Mouse (Mus musculus) neural tube, embryonic 11.5 days (tissue): ENCODE data around the gene Abca4. TPM values are rescaled to one million over a fixed set of nuclear protein-coding genes. Genes with fewer than 3 reads are reported as not detected.
A peak's percentile ranks its signal among the peaks of the same experiment; 100 is the strongest.

ENCODE experiments used
- ATAC-seq: fragments of 200-750 bp; cut with Nextera tagmentation; 2 replicates; pipeline ENCODE4 v1.8.0; 2017; ENCODE audit warnings: moderate number of reproducible peaks, mild to moderate bottlenecking, moderate TSS enrichment, moderate library complexity; ENCODE audit not compliant: insufficient read depth, low FRiP score, low TSS enrichment
- DNase-seq: peaks from one replicate; pipeline ENCODE4 v3.0.0-alpha.2; 2015; ENCODE audit warnings: low spot score
- H3K27ac ChIP-seq: fragments of 300-500 bp; sonication (generic); 2 replicates; pipeline ENCODE4 v1.5.1; 2014; ENCODE audit warnings: low read depth, mild to moderate bottlenecking, low read length
- H3K27me3 ChIP-seq: fragments of 300-500 bp; sonication (generic); 2 replicates; pipeline ENCODE4 v1.6.1; 2014; ENCODE audit warnings: mild to moderate bottlenecking, low read length, mixed read lengths; ENCODE audit not compliant: control insufficient read depth, insufficient read depth
- H3K36me3 ChIP-seq: fragments of 300-500 bp; sonication (generic); 2 replicates; pipeline ENCODE4 v1.6.1; 2014; ENCODE audit warnings: mild to moderate bottlenecking, low read length, moderate library complexity, mixed read lengths; ENCODE audit not compliant: control insufficient read depth, insufficient read depth
- H3K4me1 ChIP-seq: fragments of 300-500 bp; sonication (generic); 2 replicates; pipeline ENCODE4 v1.6.1; 2014; ENCODE audit warnings: low read length, mixed read lengths; ENCODE audit not compliant: control insufficient read depth, insufficient read depth
- H3K4me2 ChIP-seq: fragments of 300-500 bp; sonication (generic); 2 replicates; pipeline ENCODE4 v1.6.1; 2014; ENCODE audit warnings: low read depth, mild to moderate bottlenecking, moderate library complexity
- H3K4me3 ChIP-seq: fragments of 300-500 bp; sonication (generic); 2 replicates; pipeline ENCODE4 v1.5.1; 2014; ENCODE audit warnings: low read depth, low read length
- H3K9ac ChIP-seq: fragments of 300-500 bp; sonication (generic); 2 replicates; pipeline ENCODE4 v1.6.1; 2014; ENCODE audit warnings: mild to moderate bottlenecking, low read length
- H3K9me3 ChIP-seq: fragments of 300-500 bp; sonication (generic); 2 replicates; pipeline ENCODE4 v1.6.1; 2016; ENCODE audit warnings: low read length; ENCODE audit not compliant: control insufficient read depth
- WGBS: fragments of 180-500 bp; shearing (Covaris S2); extraction: QIAGEN DNeasy Blood & Tissue Kit; methylation state at CpG from one replicate; pipeline ENCODE4 v1.1.7; 2014; 5-methylcytosine and 5-hydroxymethylcytosine counted together
- polyA plus RNA-seq: library from polyadenylated mRNA; unstranded; fragments of >200 nt; fragmentation: Nextera tagmentation; extraction: Ambion mirVana; gene quantifications from 2 replicates; pipeline ENCODE4 v1.2.1, GENCODE M21; 2014

Gene Abca4
- polyA plus RNA-seq, 1 experiment from 2014 or later: 1.0 TPM

DNA sequence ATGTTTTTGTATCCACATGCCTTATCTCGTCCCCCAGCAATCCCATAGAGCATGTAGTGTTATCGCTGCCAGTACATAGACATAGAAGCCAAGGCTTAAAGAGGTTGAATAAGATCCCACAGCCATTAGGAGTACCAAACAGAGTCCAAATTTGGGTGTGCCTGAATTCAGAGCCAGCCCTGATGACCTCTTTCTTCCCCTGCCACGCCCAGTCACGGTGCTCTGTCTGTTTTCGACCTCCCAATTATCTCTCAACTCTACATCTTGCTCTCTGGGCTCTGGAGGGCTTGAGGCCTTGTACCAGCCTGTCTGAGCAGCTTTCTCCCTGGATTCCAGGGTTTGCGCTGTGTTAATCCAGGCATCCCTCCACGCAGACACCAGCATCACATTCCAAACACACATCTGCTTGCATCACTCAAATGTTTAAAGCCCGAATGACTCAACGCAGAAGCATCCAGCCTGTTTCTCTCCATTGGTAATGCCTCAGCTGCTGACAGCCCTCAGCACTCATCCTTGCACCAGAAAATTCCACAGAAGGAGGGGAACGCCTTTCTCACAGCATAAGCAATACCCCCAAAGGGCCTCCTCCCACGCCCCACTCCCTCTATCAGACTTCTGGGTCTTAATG lies 43.9 kb downstream of the Abca4 start:
- ATAC-seq: no peak
- DNase-seq: no peak

DNA sequence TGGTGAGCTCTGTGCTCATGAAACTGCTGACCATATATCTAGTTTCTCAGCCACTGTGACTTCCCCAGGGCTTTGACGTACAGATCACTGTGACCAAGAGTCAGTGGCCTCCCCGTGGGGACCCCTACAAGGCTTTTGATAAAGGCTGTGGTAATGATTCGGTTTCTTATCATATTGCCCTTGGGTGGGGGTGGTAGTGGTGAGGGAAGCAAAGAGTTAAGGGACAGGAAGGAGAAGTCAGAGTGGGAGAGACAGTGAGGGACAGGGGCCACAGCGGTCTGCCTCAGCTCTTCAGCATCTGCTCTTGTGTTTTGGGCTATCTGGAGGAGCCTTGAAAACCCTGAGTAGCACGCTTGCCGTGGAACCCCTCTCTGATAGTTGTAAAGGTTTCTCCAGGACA lies 46.1 kb downstream of the Abca4 start:
- no peak overlapping the region for H3K4me3 ChIP-seq
- no peak overlapping the region for H3K4me2 ChIP-seq
- no peak overlapping the region for H3K27ac ChIP-seq
- no peaks in the 10 kb centered on the region for H3K9me3 ChIP-seq
- no peaks in the 10 kb centered on the region for H3K4me1 ChIP-seq
- no peaks in the 10 kb centered on the region for H3K27me3 ChIP-seq
- no peak for DNase-seq
- no peaks in the 10 kb centered on the region for H3K36me3 ChIP-seq
- 80% methylated on average over 6 of the region's 6 CpGs for WGBS
- no peak for ATAC-seq
- no peak overlapping the region for H3K9ac ChIP-seq

More for the DNA sequence above, 43.9 kb downstream of the Abca4 start:
- Histone ChIP-seq H3K9ac (no peak overlapping the region), H3K36me3 (no peaks in the 10 kb centered on the region), H3K9me3 (no peaks in the 10 kb centered on the region), H3K4me3 (no peak overlapping the region), H3K4me1 (no peaks in the 10 kb centered on the region), H3K27ac (no peak overlapping the region), H3K4me2 (no peak overlapping the region), H3K27me3 (no peaks in the 10 kb centered on the region)
- 80% methylated on average over 11 of the region's 11 CpGs for WGBS

DNA sequence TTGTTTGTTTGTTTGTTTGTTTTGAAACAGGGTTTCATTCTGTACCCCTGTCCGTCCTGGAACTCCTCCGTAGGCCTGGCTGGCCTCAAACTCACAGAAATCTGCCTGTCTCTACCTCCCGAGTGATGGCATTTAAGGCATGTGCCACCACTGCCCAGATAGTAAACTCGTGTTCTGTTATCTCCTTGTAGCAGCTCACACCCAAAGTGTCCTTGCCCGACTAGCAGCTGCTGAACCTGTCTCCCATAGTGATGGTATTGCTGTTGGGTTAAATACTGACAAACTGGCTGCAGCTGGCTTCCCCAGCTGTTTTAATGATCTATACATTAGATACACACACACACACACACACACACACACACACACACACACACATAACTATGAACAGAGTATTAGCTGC lies 55.5 kb downstream of the Abca4 start:
- Histone ChIP-seq H3K27me3 (no peaks in the 10 kb centered on the region), H3K4me1 (0 out of 2 replicates have a peak, but pooled peaks cover 3% of the 10 kb centered on the region), H3K9ac (no peak overlapping the region), H3K36me3 (no peaks in the 10 kb centered on the region), H3K4me2 (no peak overlapping the region), H3K9me3 (no peaks in the 10 kb centered on the region), H3K4me3 (no peak overlapping the region), H3K27ac (no peak overlapping the region)
- DNase-seq (no peak), ATAC-seq (no peak)
- 76% methylated on average over 5 of the region's 5 CpGs for WGBS

DNA sequence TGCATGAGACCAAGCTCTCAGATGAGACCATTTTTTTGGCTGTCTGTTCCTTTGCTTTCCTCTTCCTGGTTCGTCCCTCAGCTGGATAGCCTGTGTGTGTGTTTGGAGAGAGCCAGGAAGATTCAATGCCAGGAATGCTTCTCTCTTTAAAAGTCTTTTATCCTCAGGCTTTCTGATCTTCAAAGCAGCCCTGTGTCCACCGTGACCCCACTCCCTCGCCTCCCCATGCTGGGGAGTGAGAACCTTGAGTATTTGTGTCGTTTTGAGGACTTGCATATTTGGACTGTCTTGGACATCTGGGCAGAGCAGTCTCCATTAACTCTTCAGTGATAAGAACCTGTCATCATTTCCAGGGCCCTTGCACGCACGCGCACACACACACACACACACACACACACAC lies 57.8 kb downstream of the Abca4 start:
- no peak for ATAC-seq
- H3K9ac ChIP-seq: no peak overlapping the region

DNA sequence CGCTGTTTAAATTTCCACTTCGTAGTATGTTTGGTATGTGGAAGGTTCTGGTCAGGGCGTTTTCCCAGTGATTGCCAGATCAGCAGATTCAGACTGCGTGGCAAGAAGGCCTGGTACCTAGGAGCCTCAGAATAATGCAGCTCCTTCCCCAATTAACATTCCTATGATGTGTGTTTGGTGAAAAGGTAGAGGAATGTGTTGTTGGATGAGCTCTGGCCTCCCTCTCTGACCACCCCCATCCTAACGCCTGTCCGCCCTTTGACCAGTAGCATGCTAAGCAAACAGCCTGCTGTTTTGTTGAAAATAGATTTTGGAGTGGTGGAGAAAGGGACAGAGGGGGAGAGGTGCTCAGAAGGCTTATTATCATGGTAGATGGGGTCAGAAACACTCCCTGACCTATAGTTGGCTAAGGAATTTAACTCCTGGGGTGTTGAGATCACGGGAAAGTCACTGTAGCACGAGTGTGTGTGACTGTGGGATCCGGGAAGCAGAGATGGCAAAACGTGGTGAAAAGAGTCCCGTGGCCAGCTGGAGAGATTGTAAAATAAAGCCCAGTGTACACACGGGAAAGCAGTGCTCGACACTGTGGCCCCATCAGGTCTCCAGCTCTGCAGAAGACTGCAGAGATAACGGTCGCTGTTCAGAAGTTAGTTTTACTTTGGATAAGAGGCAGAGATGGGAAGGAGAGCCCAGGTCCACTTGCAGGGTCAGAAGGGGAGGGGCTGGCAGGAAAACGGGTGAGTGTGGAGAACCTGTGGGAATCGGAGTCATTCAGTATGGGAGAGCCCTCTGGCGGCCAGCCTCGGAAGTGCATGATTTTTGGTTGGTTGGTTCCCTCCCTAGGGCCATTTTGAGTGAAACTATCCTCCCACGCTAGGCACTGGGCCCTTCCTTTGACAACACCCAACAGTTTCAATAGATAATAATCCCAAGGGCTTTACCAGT lies 59.9 kb downstream of the Abca4 start:
- 0 out of 2 replicates have a peak overlapping the region, but pooled peaks have one; percentile 7 for H3K4me2 ChIP-seq
- peak; percentile 86 for DNase-seq
- ATAC-seq: no peak
- WGBS: 34% methylated on average over 20 of the region's 20 CpGs
- no peak overlapping the region for H3K27ac ChIP-seq
- H3K9ac ChIP-seq: no peak overlapping the region
- no peaks in the 10 kb centered on the region for H3K4me1 ChIP-seq
- no peaks in the 10 kb centered on the region for H3K36me3 ChIP-seq
- no peak overlapping the region for H3K4me3 ChIP-seq
- no peaks in the 10 kb centered on the region for H3K27me3 ChIP-seq
- H3K9me3 ChIP-seq: no peaks in the 10 kb centered on the region

More for the DNA sequence above, 57.8 kb downstream of the Abca4 start:
- Histone ChIP-seq H3K27me3 (no peaks in the 10 kb centered on the region), H3K9me3 (no peaks in the 10 kb centered on the region), H3K27ac (no peak overlapping the region), H3K4me2 (no peak overlapping the region), H3K4me1 (0 out of 2 replicates have a peak, but pooled peaks cover 3% of the 10 kb centered on the region), H3K4me3 (no peak overlapping the region), H3K36me3 (no peaks in the 10 kb centered on the region)
- DNase-seq: no peak
- 64% methylated on average over 7 of the region's 7 CpGs for WGBS

DNA sequence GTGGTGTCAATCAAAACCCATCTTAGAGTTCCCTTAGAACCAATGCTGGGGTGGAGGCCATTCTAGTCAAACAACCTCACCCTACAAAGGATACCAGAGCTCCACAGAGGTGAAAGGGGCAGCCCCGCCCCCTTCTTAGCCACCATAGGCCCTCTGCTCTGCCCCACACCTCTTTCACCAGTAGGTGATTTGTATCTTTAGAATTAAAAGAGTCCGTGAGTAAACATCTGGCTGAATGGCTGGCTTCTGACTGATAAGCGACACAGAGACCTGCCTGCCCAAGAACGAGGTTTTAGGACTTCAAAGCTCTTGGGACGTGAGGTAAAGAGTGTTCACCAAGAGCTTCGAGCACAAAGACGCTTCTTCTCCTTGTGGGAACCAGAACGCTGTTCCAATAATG lies 62.7 kb downstream of the Abca4 start:
- no peaks in the 10 kb centered on the region for H3K27me3 ChIP-seq
- H3K4me3 ChIP-seq: no peak overlapping the region
- DNase-seq: no peak
- no peaks in the 10 kb centered on the region for H3K36me3 ChIP-seq
- no peak for ATAC-seq
- H3K9me3 ChIP-seq: no peaks in the 10 kb centered on the region
- H3K4me2 ChIP-seq: no peak overlapping the region
- no peaks in the 10 kb centered on the region for H3K4me1 ChIP-seq
- no peak overlapping the region for H3K27ac ChIP-seq
- H3K9ac ChIP-seq: no peak overlapping the region
- WGBS: 81% methylated on average over 8 of the region's 8 CpGs

DNA sequence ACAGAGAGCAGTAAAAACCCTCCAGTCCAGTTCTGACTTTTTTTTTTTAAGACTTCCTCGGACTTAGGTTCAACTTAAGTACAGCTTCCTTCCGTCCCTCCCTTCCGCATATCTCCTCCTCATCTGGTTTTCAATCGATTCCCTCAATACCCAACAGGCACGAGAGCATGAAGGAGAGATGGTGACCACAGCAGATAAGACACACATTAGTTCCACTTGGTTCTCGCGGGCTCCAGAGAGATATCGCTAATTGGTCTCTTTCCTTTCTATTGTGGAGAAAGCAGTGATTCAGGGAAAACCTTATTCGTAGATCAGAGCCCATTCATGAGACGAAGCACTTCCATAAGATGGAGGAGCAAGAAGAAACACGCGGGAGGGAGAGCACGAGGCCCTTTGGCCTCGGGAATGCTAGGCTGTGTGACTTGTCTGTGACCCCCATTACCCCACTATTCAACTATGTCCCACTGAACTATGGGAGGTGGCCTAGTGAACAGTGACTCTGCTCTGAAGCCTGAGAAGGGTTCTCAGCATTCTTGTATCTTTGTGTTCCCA lies 63.5 kb downstream of the Abca4 start:
- no peaks in the 10 kb centered on the region for H3K4me1 ChIP-seq
- no peaks in the 10 kb centered on the region for H3K9me3 ChIP-seq
- no peak overlapping the region for H3K4me2 ChIP-seq
- H3K27ac ChIP-seq: no peak overlapping the region
- H3K27me3 ChIP-seq: no peaks in the 10 kb centered on the region
- H3K9ac ChIP-seq: no peak overlapping the region
- no peak overlapping the region for H3K4me3 ChIP-seq
- ATAC-seq: no peak
- H3K36me3 ChIP-seq: no peaks in the 10 kb centered on the region
- WGBS: 86% methylated on average over 14 of the region's 14 CpGs
- DNase-seq: no peak

DNA sequence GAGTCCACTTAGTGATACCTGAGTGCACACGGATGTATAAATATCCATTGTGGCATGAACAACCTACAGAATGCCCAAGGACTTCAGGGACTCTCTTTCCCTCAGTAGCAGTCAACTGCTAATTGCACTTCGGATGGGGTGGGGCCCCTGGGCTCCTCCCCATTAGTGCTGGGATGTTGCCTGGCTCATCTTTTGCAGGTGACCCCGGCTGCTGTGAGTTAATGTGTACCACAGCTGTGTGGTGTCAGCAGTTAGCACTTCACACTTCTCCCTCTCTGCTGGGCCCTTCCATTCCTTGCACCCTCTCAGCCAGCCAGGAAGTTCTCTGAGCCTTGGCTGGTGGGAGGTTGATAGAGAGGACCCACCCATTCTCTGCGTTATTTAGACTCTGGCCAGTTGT lies 65.2 kb downstream of the Abca4 start:
- no peak overlapping the region for H3K4me2 ChIP-seq
- 67% methylated on average over 4 of the region's 4 CpGs for WGBS
- ATAC-seq (no peak), DNase-seq (no peak)
- H3K9ac ChIP-seq: no peak overlapping the region
- H3K9me3 ChIP-seq: no peaks in the 10 kb centered on the region
- H3K27ac ChIP-seq: no peak overlapping the region
- H3K36me3 ChIP-seq: no peaks in the 10 kb centered on the region
- no peaks in the 10 kb centered on the region for H3K4me1 ChIP-seq
- no peak overlapping the region for H3K4me3 ChIP-seq
- H3K27me3 ChIP-seq: no peaks in the 10 kb centered on the region
